Mouse (Mus musculus): ENCODE data around the gene Prmt2.

Prmt2 gene

GRCm38 (mm10) chr10:76217056-76217455 lies 20.6 kb downstream of the Prmt2 start:
- no peak for DNase-seq

GRCm38 (mm10) chr10:76214161-76214560 lies 23.5 kb downstream of the Prmt2 start:
- DNase-seq: no peak

GRCm38 (mm10) chr10:76212121-76212520 lies 25.5 kb downstream of the Prmt2 start:
- no peak for DNase-seq

- no peak for DNase-seq
Measured at GRCm38 (mm10) chr10:76210806-76211205, 26.9 kb downstream of the Prmt2 start.

GRCm38 (mm10) chr10:76209241-76209640 lies 28.4 kb downstream of the Prmt2 start:
- no peak for DNase-seq

- DNase-seq: no peak
Measured at GRCm38 (mm10) chr10:76207262-76207796, 30.3 kb downstream of the Prmt2 start.

- DNase-seq: no peak
Measured at GRCm38 (mm10) chr10:76203798-76204283, 33.8 kb downstream of the Prmt2 start.

- DNase-seq: peak; percentile 59
Measured at GRCm38 (mm10) chr10:76201978-76202377, 35.7 kb downstream of the Prmt2 start.

GRCm38 (mm10) chr10:76201416-76201815 lies 36.2 kb downstream of the Prmt2 start:
- no peak for DNase-seq

GRCm38 (mm10) chr10:76188010-76188409 lies 49.7 kb downstream of the Prmt2 start:
- DNase-seq: no peak

GRCm38 (mm10) chr10:76185216-76185615 lies 52.4 kb downstream of the Prmt2 start:
- DNase-seq: no peak

GRCm38 (mm10) chr10:76174899-76175298 lies 62.8 kb downstream of the Prmt2 start:
- peak; percentile 8 for DNase-seq

- no peak for DNase-seq
Measured at GRCm38 (mm10) chr10:76158009-76158408, 79.7 kb downstream of the Prmt2 start.

GRCm38 (mm10) chr10:76157528-76157927 lies 80.1 kb downstream of the Prmt2 start:
- no peak for DNase-seq
